Mouse (Mus musculus): Measurements from ENCODE around the gene Col6a1.

Col6a1 gene

DNA sequence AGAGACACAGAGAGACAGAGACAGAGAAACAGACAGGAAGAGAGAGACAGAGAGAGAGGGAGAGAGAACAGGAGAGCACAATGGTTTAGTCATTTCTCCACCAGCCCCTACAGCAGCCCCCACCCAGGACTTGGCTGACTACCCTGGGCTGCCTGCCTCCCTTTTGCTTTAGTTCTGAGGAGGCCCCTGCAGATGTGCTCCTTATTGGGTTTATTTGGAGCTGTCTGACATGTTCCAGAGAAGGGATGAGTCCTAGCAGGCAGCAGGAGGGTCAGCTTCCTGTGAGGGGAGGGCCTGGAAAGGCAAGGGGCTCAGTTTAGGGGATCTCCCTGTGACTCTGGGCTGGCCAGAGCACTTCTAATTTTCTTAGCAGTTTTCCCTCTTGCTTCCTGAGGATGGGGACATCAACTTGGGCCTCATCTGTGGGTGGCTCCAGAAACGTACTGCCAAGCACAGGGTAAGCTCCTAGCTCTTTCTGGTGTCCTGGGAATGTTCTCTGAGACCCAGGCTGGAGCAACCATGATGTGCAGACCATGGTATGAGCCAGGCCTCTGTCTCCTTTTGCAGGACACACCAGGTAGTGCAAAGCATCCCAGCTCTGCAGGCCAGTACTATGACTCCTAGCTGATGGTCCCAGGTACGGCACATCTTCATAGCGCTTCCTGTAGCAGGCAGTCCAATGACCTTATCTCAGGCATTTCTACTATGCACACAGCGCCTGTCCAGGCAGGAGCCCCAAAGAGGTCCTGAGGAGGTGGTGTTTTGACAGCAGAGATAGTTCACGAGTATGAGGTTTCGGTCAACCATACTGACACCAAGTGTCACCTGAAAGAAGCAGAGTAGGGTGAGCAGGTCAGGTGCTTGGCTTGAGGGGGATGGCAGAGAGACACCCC is 45.0 kb downstream of the Col6a1 start:
- no peak for DNase-seq (ENCODE audit: low spot score)

DNA sequence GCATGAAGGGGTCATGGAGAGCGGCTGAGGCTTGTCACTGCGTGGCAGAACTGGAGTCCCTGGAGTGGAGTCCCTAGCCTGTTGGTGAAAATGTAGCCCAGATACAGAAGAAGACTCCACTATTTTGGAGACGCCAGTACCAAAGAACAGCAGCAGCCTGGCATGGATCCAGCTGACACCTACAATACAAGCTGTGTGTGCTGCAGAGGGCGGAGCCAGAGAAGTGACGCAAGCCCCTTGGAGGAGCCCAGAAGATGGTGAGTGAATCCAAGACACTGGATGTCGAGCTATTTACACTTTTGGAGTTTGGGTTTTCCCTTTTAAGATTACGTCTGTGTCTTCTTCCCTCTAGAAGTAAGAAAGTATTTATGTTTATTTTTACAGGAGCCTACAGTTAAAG is 47.8 kb downstream of the Col6a1 start:
- DNase-seq (ENCODE audit: low spot score) = peak; percentile 45

DNA sequence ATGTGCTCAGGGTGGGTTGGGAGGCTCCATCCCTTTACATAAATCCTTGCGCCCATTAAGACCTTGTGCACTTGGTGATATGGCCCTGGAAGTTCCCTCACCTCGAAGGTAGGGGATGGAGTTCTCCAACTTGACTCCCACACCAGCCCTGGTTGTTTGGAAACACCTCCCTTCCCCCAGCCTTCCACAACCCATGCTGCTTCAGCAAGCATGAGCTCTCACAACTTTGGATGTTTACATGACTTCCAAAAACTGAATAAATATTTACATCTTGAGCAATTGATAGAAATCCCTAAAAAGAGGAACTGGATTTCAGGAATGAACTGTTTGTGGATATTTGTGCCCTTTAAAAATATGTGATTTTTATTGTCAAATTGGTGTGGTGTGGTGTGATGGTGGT is 50.7 kb downstream of the Col6a1 start:
- DNase-seq (ENCODE audit: low spot score) = no peak

DNA sequence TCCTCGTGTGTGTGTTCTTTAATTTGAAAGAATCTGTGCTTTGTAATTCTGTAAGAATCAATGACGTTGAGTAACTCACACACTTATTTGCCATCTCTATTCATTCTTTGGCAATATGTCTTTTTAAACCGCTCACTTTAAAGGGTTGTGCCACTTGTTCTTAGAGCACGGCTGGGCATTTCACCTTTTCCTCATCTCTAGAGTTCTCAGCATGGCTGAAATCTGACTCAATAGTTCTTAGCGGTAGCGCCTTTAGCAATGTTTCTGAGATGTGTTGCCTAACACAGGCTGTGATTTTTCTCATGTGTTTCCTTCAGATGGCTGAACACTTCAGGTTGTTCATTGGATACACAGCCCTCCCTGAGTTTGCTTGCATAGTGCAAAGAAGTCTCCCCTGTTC is 51.4 kb downstream of the Col6a1 start:
- DNase-seq (ENCODE audit: low spot score) = no peak

DNA sequence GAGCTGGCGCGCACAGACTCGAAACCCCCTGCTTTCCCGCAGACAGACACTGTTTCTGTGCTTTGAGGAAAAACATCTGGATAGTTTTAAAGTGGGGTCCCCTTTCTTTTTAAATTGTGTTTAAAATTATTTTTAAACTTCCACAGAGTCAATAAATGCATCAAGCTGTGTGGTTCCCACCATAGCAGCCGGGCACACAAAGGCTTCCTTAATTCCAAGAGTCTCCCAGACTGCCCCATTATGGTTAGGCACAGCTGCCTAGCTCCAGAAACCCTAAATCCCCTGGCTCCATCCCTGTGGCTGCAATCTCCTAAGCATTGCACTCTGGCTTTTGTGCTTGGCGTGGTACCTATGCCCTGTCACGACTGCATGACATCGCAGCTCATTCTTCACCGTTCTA is 54.0 kb downstream of the Col6a1 start:
- no peak for DNase-seq (ENCODE audit: low spot score)

DNA sequence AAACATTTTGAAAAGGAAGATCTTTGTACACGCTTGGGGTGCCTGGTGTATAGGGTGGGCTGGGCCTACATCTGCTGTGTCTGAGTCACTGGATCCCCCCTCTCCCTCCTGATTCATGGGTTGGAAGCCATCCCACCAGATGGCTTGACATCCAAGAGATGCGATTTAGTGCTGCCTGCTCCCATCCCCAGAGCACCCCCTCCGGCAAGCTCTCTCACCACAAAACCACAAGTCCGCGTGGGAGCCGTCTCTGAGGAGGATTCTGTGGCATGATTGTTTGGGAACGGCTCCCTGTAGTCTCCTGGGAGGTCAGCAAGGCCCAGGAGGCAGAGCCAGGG is 57.1 kb downstream of the Col6a1 start:
- DNase-seq (ENCODE audit: low spot score) = peak; percentile 81

DNA sequence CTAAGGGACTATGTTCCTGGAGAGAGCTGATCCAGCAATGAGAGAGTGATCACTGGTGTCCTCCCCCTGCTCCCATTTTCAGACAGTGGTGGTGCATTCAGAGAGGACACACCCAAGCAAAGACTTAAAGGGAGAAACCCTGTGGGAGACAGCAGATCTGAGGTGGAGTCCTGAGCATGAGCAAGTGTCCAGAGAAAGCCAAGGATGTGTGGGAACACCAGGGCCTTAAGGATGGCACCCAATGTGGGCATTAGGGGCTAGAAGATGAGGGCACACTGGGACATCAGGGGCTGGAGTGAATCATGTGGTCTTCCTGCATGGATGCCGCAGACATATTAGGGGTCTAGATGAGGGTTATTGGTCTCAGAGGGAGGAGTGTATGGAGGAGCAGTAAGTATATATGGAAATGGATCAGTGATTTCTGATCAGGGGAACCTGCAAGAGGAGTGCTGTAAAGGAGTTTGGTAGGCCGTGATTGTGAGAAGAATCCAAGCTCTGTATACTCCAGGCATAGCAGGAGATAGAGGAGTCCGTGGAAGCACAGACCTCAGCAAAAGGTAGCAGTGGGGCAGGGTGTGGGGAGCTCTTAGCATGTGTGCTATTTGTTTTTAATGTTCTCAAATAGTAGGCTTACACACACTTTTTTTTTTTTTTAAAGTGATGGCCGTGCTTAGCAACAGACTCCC is 57.6 kb downstream of the Col6a1 start:
- DNase-seq (ENCODE audit: low spot score) = no peak

DNA sequence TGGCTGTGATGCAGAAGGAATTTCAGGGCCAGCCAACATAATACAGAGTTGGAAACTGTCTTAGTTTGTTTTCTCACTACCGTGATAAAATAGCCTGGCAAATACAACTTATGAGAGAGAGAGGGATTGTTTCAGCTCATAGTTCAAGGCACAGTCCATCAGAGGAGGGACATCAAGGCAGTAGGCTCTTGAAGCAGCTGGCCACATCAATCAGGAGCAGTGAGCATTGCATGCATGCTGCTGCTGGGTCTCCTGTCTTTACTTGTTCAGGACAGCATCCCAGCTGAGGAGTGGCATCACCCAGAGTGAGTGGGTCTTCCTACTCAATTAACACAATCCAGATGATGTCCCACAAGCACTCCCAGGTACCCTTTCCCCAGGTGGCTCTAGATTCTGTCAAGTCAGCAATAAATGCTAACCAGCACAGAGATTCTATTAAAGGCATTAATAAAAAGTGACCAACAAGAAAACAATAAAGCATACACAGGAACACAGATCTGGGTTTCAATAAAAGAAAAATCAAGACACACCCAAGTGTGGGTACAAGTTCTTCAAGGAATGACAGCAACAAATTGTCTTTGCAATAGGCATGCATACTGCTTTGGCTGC is 58.7 kb downstream of the Col6a1 start:
- no peak for DNase-seq (ENCODE audit: low spot score)

DNA sequence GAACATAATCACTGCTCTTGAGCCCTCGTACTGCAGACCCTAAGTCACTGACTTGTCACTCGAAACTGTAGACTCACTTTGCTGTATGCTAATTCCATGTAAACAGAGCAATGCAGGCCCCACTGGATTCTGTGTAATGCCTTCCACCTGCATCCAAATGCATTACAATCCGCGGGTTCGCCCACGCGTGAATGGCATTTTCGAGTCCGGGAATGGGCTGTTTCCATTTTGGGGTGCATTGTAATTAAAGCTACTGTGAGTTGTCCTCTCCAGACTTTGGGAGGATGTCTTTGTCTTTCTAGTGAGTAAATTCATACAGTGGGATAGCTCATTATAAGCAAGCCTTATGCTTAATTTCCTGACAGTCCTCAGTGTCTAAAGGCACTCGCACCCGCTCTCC is 60.4 kb downstream of the Col6a1 start:
- no peak for DNase-seq (ENCODE audit: low spot score)

DNA sequence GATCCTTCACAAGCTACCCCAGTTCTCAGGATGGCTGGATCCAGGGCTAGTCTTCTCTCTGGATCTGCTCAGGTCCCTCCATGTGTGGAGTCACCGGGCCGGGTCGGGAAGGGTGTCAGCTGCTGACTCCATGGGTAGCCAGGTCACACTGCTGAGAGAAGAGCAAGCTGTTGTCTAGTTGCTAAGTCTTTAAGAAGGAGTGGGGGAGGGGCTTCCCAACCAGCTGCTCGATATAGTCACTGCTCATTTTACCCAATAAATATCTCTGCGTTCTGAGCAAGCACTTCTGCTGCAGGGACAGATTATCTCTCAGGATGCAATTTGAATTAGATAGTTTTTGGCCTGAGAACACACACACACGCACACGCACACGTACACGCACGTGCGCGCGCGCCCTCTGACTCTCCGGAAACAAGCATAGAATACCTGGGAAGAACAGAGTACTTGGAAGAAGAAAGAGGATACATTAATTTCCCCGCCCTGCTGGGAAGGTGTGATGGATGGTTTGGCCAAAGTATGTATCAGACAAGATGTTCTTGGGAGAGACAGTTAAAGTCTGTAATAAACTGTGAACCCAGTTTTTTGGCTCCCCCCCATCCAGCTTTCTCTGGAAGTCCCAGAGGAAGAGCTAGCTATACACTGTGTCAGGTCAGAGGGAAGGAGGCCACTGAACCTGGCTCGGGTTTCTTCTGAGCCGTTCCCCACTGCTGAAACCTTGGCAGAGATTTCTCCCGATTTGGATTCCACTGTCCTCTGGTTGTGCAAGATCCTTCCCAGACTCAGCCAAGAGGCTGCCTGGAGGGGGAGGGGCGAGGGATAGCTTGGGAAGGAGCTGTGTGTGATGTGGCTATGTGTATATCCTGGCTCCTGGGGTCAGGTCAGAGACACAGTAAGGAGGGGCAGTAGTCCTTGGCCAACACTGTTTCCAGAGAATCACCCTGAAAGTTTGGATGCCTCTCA is 61.5 kb downstream of the Col6a1 start:
- no peak for DNase-seq (ENCODE audit: low spot score)
